In the genomic region with DNA sequence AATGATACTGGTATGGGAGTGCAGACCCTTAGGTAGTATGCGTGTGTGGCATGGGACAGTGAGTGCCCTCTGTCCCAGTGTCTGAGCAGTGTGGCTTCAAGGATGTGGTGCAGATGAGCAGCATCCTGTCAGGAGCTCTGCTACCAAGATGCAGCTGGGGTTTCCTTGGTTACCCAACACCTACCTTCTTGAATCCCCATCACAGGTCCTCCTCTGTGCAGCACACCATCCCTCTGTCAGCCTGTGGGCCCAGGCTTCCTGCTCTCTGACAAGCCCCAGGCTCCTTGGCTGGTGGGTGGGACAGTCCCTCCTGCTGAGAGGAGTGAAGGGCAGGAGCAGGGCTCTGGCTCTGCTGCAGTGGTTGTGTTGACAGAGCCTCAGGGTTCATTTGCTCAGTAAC, we compare ENCODE assay signal across 13 mouse cellular contexts. TPM values are rescaled to one million over a fixed set of nuclear protein-coding genes. Genes with fewer than 3 reads are reported as not detected.
"Had no signal": no experiment of that assay in that cellular context is flagged by ENCODE, and none has a peak within 500 bp of the region (broad histone marks: within the 10 kb centered on the region; RNA-seq: fewer than 3 reads in every experiment).

No protein-coding gene starts in this region.

- H3K27ac ChIP-seq: limb, embryonic 10.5 days; liver, embryonic 15.5 days had no signal

- DNase-seq: kidney, adult 2 months; kidney, postnatal 25 days; layer of hippocampus, adult 9-11 months; lung, adult 2 months; lung, postnatal 36 days; thymus, postnatal 4 days had no signal

- H3K4me1 ChIP-seq: liver, embryonic 15.5 days had no signal

- H3K4me2 ChIP-seq: liver, embryonic 11.5 days; liver, embryonic 15.5 days had no signal

- H3K9ac ChIP-seq: liver, embryonic 15.5 days had no signal

- H3K4me3 ChIP-seq: limb, embryonic 10.5 days; liver, embryonic 15.5 days had no signal

- H3K27me3 ChIP-seq: liver, embryonic 15.5 days had no signal

- ATAC-seq: intestine, embryonic 16.5 days; lung, postnatal 0 days; midbrain, embryonic 16.5 days had no signal

- H3K9me3 ChIP-seq: limb, embryonic 10.5 days; liver, embryonic 15.5 days had no signal

RNA-seq across cellular contexts. Expression of gene Gm6583, which starts 21.5 kb away (rescaled TPM):
- polyA plus RNA-seq: kidney, adult 2 months; lung, adult 2 months; spleen, adult 2 months had no signal
